Mouse (Mus musculus): ENCODE measurements around the gene Carm1. TPM values are rescaled to one million over a fixed set of nuclear protein-coding genes. Genes with fewer than 3 reads are reported as not detected.

Gene Carm1
- polyA plus RNA-seq, 1 experiment from 2014 or later = 39.7 TPM

- H3K9ac ChIP-seq (replicated peaks; ENCODE audit: low read depth, low read length) = no peak overlapping the region
- H3K4me2 ChIP-seq (replicated peaks; ENCODE audit: low read depth, low read length) = no peak overlapping the region
- no peak overlapping the region for H3K4me3 ChIP-seq (ENCODE audit: low read depth, low read length)
- WGBS = 77% methylated on average over 2 of the region's 2 CpGs
- H3K27me3 ChIP-seq (ENCODE audit: control insufficient read depth, insufficient read depth, low read length) = no peaks in the 10 kb centered on the region
- no peaks in the 10 kb centered on the region for H3K4me1 ChIP-seq (ENCODE audit: control insufficient read depth, insufficient read depth, low read length)
- no peak for ATAC-seq (ENCODE audit: insufficient number of reproducible peaks, insufficient read depth, low FRiP score, low read depth)
- H3K9me3 ChIP-seq (ENCODE audit: control insufficient read depth, low read depth, low read length) = no peaks in the 10 kb centered on the region
- H3K36me3 ChIP-seq (ENCODE audit: control insufficient read depth, insufficient read depth, low read length) = no peaks in the 10 kb centered on the region
- H3K27ac ChIP-seq (ENCODE audit: low read length) = no peak overlapping the region
Observed at GRCm38 (mm10) chr9:21601073-21601472, 54.4 kb downstream of the Carm1 start.

GRCm38 (mm10) chr9:21601722-21602399 is 55.2 kb downstream of the Carm1 start:
- Histone ChIP-seq H3K27me3 (ENCODE audit: control insufficient read depth, insufficient read depth, low read length) (no peaks in the 10 kb centered on the region), H3K36me3 (ENCODE audit: control insufficient read depth, insufficient read depth, low read length) (no peaks in the 10 kb centered on the region), H3K9me3 (ENCODE audit: control insufficient read depth, low read depth, low read length) (no peaks in the 10 kb centered on the region), H3K4me2 (replicated peaks; ENCODE audit: low read depth, low read length) (no peak overlapping the region), H3K4me1 (ENCODE audit: control insufficient read depth, insufficient read depth, low read length) (no peaks in the 10 kb centered on the region), H3K27ac (ENCODE audit: low read length) (no peak overlapping the region), H3K4me3 (ENCODE audit: low read depth, low read length) (no peak overlapping the region), H3K9ac (replicated peaks; ENCODE audit: low read depth, low read length) (no peak overlapping the region)
- 49% methylated on average over 10 of the region's 10 CpGs for WGBS
- peak; percentile 79; the same call in 1 of the 2 replicates for ATAC-seq (ENCODE audit: insufficient number of reproducible peaks, insufficient read depth, low FRiP score, low read depth)

- no peaks in the 10 kb centered on the region for H3K27me3 ChIP-seq (ENCODE audit: control insufficient read depth, insufficient read depth, low read length)
- no peak overlapping the region for H3K4me2 ChIP-seq (replicated peaks; ENCODE audit: low read depth, low read length)
- H3K4me3 ChIP-seq (ENCODE audit: low read depth, low read length) = no peak overlapping the region
- H3K27ac ChIP-seq (ENCODE audit: low read length) = no peak overlapping the region
- WGBS = 74% methylated on average over 5 of the region's 5 CpGs
- no peaks in the 10 kb centered on the region for H3K4me1 ChIP-seq (ENCODE audit: control insufficient read depth, insufficient read depth, low read length)
- no peaks in the 10 kb centered on the region for H3K36me3 ChIP-seq (ENCODE audit: control insufficient read depth, insufficient read depth, low read length)
- ATAC-seq (ENCODE audit: insufficient number of reproducible peaks, insufficient read depth, low FRiP score, low read depth) = no peak
- no peaks in the 10 kb centered on the region for H3K9me3 ChIP-seq (ENCODE audit: control insufficient read depth, low read depth, low read length)
- H3K9ac ChIP-seq (replicated peaks; ENCODE audit: low read depth, low read length) = no peak overlapping the region
Observed at GRCm38 (mm10) chr9:21604119-21604518, 57.4 kb downstream of the Carm1 start.

GRCm38 (mm10) chr9:21605865-21606264 is 59.2 kb downstream of the Carm1 start:
- Histone ChIP-seq H3K36me3 (ENCODE audit: control insufficient read depth, insufficient read depth, low read length) (no peaks in the 10 kb centered on the region), H3K27me3 (ENCODE audit: control insufficient read depth, insufficient read depth, low read length) (no peaks in the 10 kb centered on the region), H3K4me3 (ENCODE audit: low read depth, low read length) (no peak overlapping the region), H3K4me1 (ENCODE audit: control insufficient read depth, insufficient read depth, low read length) (no peaks in the 10 kb centered on the region), H3K27ac (ENCODE audit: low read length) (no peak overlapping the region), H3K4me2 (replicated peaks; ENCODE audit: low read depth, low read length) (no peak overlapping the region), H3K9ac (replicated peaks; ENCODE audit: low read depth, low read length) (no peak overlapping the region), H3K9me3 (ENCODE audit: control insufficient read depth, low read depth, low read length) (no peaks in the 10 kb centered on the region)
- 84% methylated on average over 5 of the region's 5 CpGs for WGBS
- ATAC-seq (ENCODE audit: insufficient number of reproducible peaks, insufficient read depth, low FRiP score, low read depth) = no peak

GRCm38 (mm10) chr9:21606648-21607047 is 60.0 kb downstream of the Carm1 start:
- H3K9ac ChIP-seq (replicated peaks; ENCODE audit: low read depth, low read length) = no peak overlapping the region
- H3K27ac ChIP-seq (ENCODE audit: low read length) = no peak overlapping the region
- no peak overlapping the region for H3K4me2 ChIP-seq (replicated peaks; ENCODE audit: low read depth, low read length)
- no peaks in the 10 kb centered on the region for H3K9me3 ChIP-seq (ENCODE audit: control insufficient read depth, low read depth, low read length)
- no peak overlapping the region for H3K4me3 ChIP-seq (ENCODE audit: low read depth, low read length)
- 74% methylated on average over 1 of the region's 1 CpGs for WGBS
- ATAC-seq (ENCODE audit: insufficient number of reproducible peaks, insufficient read depth, low FRiP score, low read depth) = no peak
- no peaks in the 10 kb centered on the region for H3K4me1 ChIP-seq (ENCODE audit: control insufficient read depth, insufficient read depth, low read length)
- H3K27me3 ChIP-seq (ENCODE audit: control insufficient read depth, insufficient read depth, low read length) = no peaks in the 10 kb centered on the region
- H3K36me3 ChIP-seq (ENCODE audit: control insufficient read depth, insufficient read depth, low read length) = no peaks in the 10 kb centered on the region

- Histone ChIP-seq H3K36me3 (ENCODE audit: control insufficient read depth, insufficient read depth, low read length) (no peaks in the 10 kb centered on the region), H3K9me3 (ENCODE audit: control insufficient read depth, low read depth, low read length) (no peaks in the 10 kb centered on the region), H3K4me1 (ENCODE audit: control insufficient read depth, insufficient read depth, low read length) (no peaks in the 10 kb centered on the region), H3K27me3 (ENCODE audit: control insufficient read depth, insufficient read depth, low read length) (no peaks in the 10 kb centered on the region), H3K4me3 (ENCODE audit: low read depth, low read length) (no peak overlapping the region), H3K9ac (replicated peaks; ENCODE audit: low read depth, low read length) (no peak overlapping the region), H3K4me2 (replicated peaks; ENCODE audit: low read depth, low read length) (no peak overlapping the region), H3K27ac (ENCODE audit: low read length) (no peak overlapping the region)
- ATAC-seq (ENCODE audit: insufficient number of reproducible peaks, insufficient read depth, low FRiP score, low read depth) = no peak
- WGBS = 84% methylated on average over 1 of the region's 1 CpGs
Observed at GRCm38 (mm10) chr9:21609861-21610260, 63.2 kb downstream of the Carm1 start.

- Histone ChIP-seq H3K4me3 (ENCODE audit: low read depth, low read length) (peak overlapping the region; percentile 65), H3K27me3 (ENCODE audit: control insufficient read depth, insufficient read depth, low read length) (no peaks in the 10 kb centered on the region), H3K4me1 (ENCODE audit: control insufficient read depth, insufficient read depth, low read length) (0 out of 2 replicates have a peak, but pooled peaks cover 3% of the 10 kb centered on the region), H3K27ac (ENCODE audit: low read length) (peak overlapping the region; percentile 99), H3K9ac (replicated peaks; ENCODE audit: low read depth, low read length) (peak overlapping the region; percentile 52), H3K9me3 (ENCODE audit: control insufficient read depth, low read depth, low read length) (no peaks in the 10 kb centered on the region), H3K4me2 (replicated peaks; ENCODE audit: low read depth, low read length) (peak overlapping the region; percentile 55), H3K36me3 (ENCODE audit: control insufficient read depth, insufficient read depth, low read length) (no peaks in the 10 kb centered on the region)
- no peak for ATAC-seq (ENCODE audit: insufficient number of reproducible peaks, insufficient read depth, low FRiP score, low read depth)
- WGBS = 74% methylated on average over 15 of the region's 15 CpGs
Observed at GRCm38 (mm10) chr9:21614864-21615616, 68.3 kb downstream of the Carm1 start.

GRCm38 (mm10) chr9:21615617-21616231 is 69.0 kb downstream of the Carm1 start, which contains the start of gene Smarca4:
Gene Smarca4, plus strand, starts transcription at chr9:21616169.
- peak within 1 kb of the TSS; percentile 55 for H3K4me2 ChIP-seq (replicated peaks; ENCODE audit: low read depth, low read length)
- under 1% methylated on average over 42 of the region's 45 CpGs for WGBS
- H3K27me3 ChIP-seq (ENCODE audit: control insufficient read depth, insufficient read depth, low read length) = no peaks in the 10 kb centered on the region
- peaks cover 6% of the 10 kb centered on the region; the same call in 1 of the 2 replicates for H3K4me1 ChIP-seq (ENCODE audit: control insufficient read depth, insufficient read depth, low read length)
- H3K27ac ChIP-seq (ENCODE audit: low read length) = peak within 1 kb of the TSS; percentile 99
- H3K36me3 ChIP-seq (ENCODE audit: control insufficient read depth, insufficient read depth, low read length) = no peaks in the 10 kb centered on the region
- peak within 1 kb of the TSS; percentile 52 for H3K9ac ChIP-seq (replicated peaks; ENCODE audit: low read depth, low read length)
- peak within 1 kb of the TSS; percentile 65 for H3K4me3 ChIP-seq (ENCODE audit: low read depth, low read length)
- ATAC-seq (ENCODE audit: insufficient number of reproducible peaks, insufficient read depth, low FRiP score, low read depth) = peak; percentile 96
- no peaks in the 10 kb centered on the region for H3K9me3 ChIP-seq (ENCODE audit: control insufficient read depth, low read depth, low read length)

All from stomach, embryonic 14.5 days (tissue).